Mouse (Mus musculus): ENCODE data around the gene Tmem270.

GRCm38 (mm10) chr5:134932903-134933276 lies 26.4 kb upstream of the Tmem270 start:
- TF ChIP-seq TCF12 (IDR thresholded peaks at IDR 0.05; ENCODE audit: low read depth, low read length) (no peak), ZNF384 (IDR thresholded peaks at IDR 0.05; ENCODE audit: low read depth, low read length) (0 out of 2 replicates have a peak, but pooled peaks have one; percentile 19), MYC (IDR thresholded peaks at IDR 0.05; ENCODE audit: low read depth, low read length) (peak; percentile 55; the same call in 1 of the 2 replicates), RAD21 (IDR thresholded peaks at IDR 0.05; ENCODE audit: low read depth, low read length) (peak; percentile 44), MXI1 (IDR thresholded peaks at IDR 0.05; ENCODE audit: low read depth, low read length) (no peak), POLR2AphosphoS5 (IDR thresholded peaks at IDR 0.05; ENCODE audit: borderline replicate concordance, low read depth, low read length) (no peak)

Measured in MEL (cell line).